Mouse (Mus musculus) midbrain, postnatal 0 days (tissue): ENCODE data around the gene Smarcd3. TPM values are rescaled to one million over a fixed set of nuclear protein-coding genes. Genes with fewer than 3 reads are reported as not detected.

ENCODE experiments used
- ATAC-seq: fragments of 200-750 bp; cut with Nextera tagmentation; 2 replicates; pipeline ENCODE4 v1.8.0; 2017; ENCODE audit warnings: moderate number of reproducible peaks, mild to moderate bottlenecking, moderate TSS enrichment, moderate library complexity; ENCODE audit not compliant: low FRiP score
- DNase-seq: peaks from one replicate; pipeline ENCODE4 v3.0.0-alpha.2; 2015; ENCODE audit warnings: low spot score
- H3K27ac ChIP-seq: fragments of 300-500 bp; sonication (generic); 2 replicates; pipeline ENCODE4 v1.5.1; 2014; ENCODE audit warnings: low read depth, mild to moderate bottlenecking, low read length, mixed read lengths
- H3K27me3 ChIP-seq: fragments of 300-500 bp; sonication (generic); 2 replicates; pipeline ENCODE4 v1.6.1; 2014; ENCODE audit warnings: low read length, control low read depth, mixed read lengths; ENCODE audit not compliant: insufficient read depth
- H3K36me3 ChIP-seq: fragments of 300-500 bp; sonication (generic); 2 replicates; pipeline ENCODE4 v1.6.1; 2014; ENCODE audit warnings: low read length, control low read depth, mixed read lengths; ENCODE audit not compliant: insufficient read depth
- H3K4me1 ChIP-seq: fragments of 300-500 bp; sonication (generic); 2 replicates; pipeline ENCODE4 v1.6.1; 2014; ENCODE audit warnings: mild to moderate bottlenecking, control low read depth, antibody characterized with exemption, low read length, mixed read lengths; ENCODE audit not compliant: insufficient read depth
- H3K4me2 ChIP-seq: fragments of 300-500 bp; sonication (generic); 2 replicates; pipeline ENCODE4 v1.6.1; 2014; ENCODE audit warnings: low read depth, mild to moderate bottlenecking, low read length, mixed read lengths; ENCODE audit not compliant: poor library complexity, severe bottlenecking
- H3K4me3 ChIP-seq: fragments of 300-500 bp; sonication (generic); 2 replicates; pipeline ENCODE4 v1.5.1; 2014; ENCODE audit warnings: low read depth, mild to moderate bottlenecking, low read length, moderate library complexity
- H3K9ac ChIP-seq: fragments of 300-500 bp; sonication (generic); replicated peaks from 2 replicates; pipeline ENCODE4 v1.6.1; 2014; ENCODE audit warnings: mild to moderate bottlenecking, low read length, moderate library complexity, mixed read lengths; ENCODE audit not compliant: poor library complexity, severe bottlenecking
- H3K9me3 ChIP-seq: fragments of 300-500 bp; sonication (generic); 2 replicates; pipeline ENCODE4 v1.6.1; 2016; ENCODE audit warnings: low read length, control low read depth
- CTCF ChIP-seq: IDR thresholded peaks from 2 replicates; pipeline ENCODE4 v1.5.1; 2016; ENCODE audit warnings: antibody characterized with exemption, mild to moderate bottlenecking
- WGBS: fragments of 180-500 bp; shearing (Covaris S2); extraction: QIAGEN DNeasy Blood & Tissue Kit; methylation state at CpG from one replicate; pipeline ENCODE4 v1.1.7; 2014; 5-methylcytosine and 5-hydroxymethylcytosine counted together
- polyA plus RNA-seq: library from polyadenylated mRNA; unstranded; fragments of >200 nt; fragmentation: Nextera tagmentation; extraction: Ambion mirVana; gene quantifications from 2 replicates; pipeline ENCODE4 v1.2.1, GENCODE M21; 2015
- total RNA-seq: library from RNA; depleted of rRNA; stranded (reverse); fragments of >200 nt; gene quantifications from 2 replicates; pipeline ENCODE4 v1.2.3, GENCODE M21; 2014

Smarcd3 gene
- total and polyA plus RNA-seq, 2 experiments from 2014 or later, result 189 to 279 TPM

GRCm38 (mm10) chr5:24589511-24590500 is 34.4 kb downstream of the Smarcd3 start:
- Histone ChIP-seq H3K4me3 (no peak overlapping the region), H3K9me3 (no peaks in the 10 kb centered on the region), H3K9ac (no peak overlapping the region), H3K36me3 (peaks cover 39% of the 10 kb centered on the region), H3K4me1 (peaks cover 11% of the 10 kb centered on the region), H3K4me2 (no peak overlapping the region), H3K27ac (no peak overlapping the region), H3K27me3 (no peaks in the 10 kb centered on the region)
- ATAC-seq (no peak), DNase-seq (no peak)
- 87% methylated on average over 20 of the region's 20 CpGs for WGBS
- TF ChIP-seq CTCF, result no peak

GRCm38 (mm10) chr5:24587200-24587577 is 37.0 kb downstream of the Smarcd3 start:
- WGBS, result 29% methylated on average over 4 of the region's 4 CpGs
- Histone ChIP-seq H3K9me3 (no peaks in the 10 kb centered on the region), H3K27me3 (no peaks in the 10 kb centered on the region), H3K36me3 (peaks cover 17% of the 10 kb centered on the region), H3K4me3 (peak overlapping the region; percentile 78), H3K4me2 (peak overlapping the region; percentile 84), H3K27ac (peak overlapping the region; percentile 81), H3K9ac (peak overlapping the region; percentile 92), H3K4me1 (peaks cover 11% of the 10 kb centered on the region)
- DNase-seq (peak; percentile 42), ATAC-seq (peak; percentile 39; the same call in 1 of the 2 replicates)
- no peak for TF ChIP-seq CTCF

- peaks cover 11% of the 10 kb centered on the region for H3K4me1 ChIP-seq
- H3K36me3 ChIP-seq, result peaks cover 12% of the 10 kb centered on the region
- H3K9ac ChIP-seq, result peak within 1 kb of the TSS; percentile 92
- under 1% methylated on average over 42 of the region's 43 CpGs for WGBS
- H3K27ac ChIP-seq, result peak within 1 kb of the TSS; percentile 81
- DNase-seq (peak; percentile 93), ATAC-seq (peak; percentile 88)
- H3K4me2 ChIP-seq, result peak within 1 kb of the TSS; percentile 84
- no peaks in the 10 kb centered on the region for H3K9me3 ChIP-seq
- TF ChIP-seq CTCF, result peak; percentile 25
- H3K4me3 ChIP-seq, result peak within 1 kb of the TSS; percentile 78
- no peaks in the 10 kb centered on the region for H3K27me3 ChIP-seq
Measured at GRCm38 (mm10) chr5:24586547-24587199, 37.5 kb downstream of the Smarcd3 start, which contains the start of gene Chpf2. TSS of gene Chpf2 (plus strand) at chr5:24586741.

- Histone ChIP-seq H3K4me3 (peak overlapping the region; percentile 78), H3K36me3 (peaks cover 7% of the 10 kb centered on the region), H3K4me2 (peak overlapping the region; percentile 84), H3K27me3 (no peaks in the 10 kb centered on the region), H3K27ac (peak overlapping the region; percentile 81), H3K9me3 (no peaks in the 10 kb centered on the region), H3K9ac (peak overlapping the region; percentile 92), H3K4me1 (peaks cover 8% of the 10 kb centered on the region)
- ATAC-seq, result peak; percentile 45; the same call in 1 of the 2 replicates
- WGBS, result 9% methylated on average over 8 of the region's 8 CpGs
- no peak for TF ChIP-seq CTCF
- DNase-seq, result no peak
Measured at GRCm38 (mm10) chr5:24586106-24586505, 38.1 kb downstream of the Smarcd3 start.

GRCm38 (mm10) chr5:24578109-24578963 is 45.9 kb downstream of the Smarcd3 start:
- WGBS, result 63% methylated on average over 6 of the region's 6 CpGs
- H3K4me3 ChIP-seq, result peak overlapping the region; percentile 67
- ATAC-seq, result no peak
- peaks cover 11% of the 10 kb centered on the region for H3K36me3 ChIP-seq
- peaks cover 6% of the 10 kb centered on the region; the same call in 1 of the 2 replicates for H3K4me1 ChIP-seq
- H3K4me2 ChIP-seq, result peak overlapping the region; percentile 53
- H3K27ac ChIP-seq, result no peak overlapping the region
- no peak overlapping the region for H3K9ac ChIP-seq
- DNase-seq, result no peak
- no peaks in the 10 kb centered on the region for H3K27me3 ChIP-seq
- peak; percentile 26 for TF ChIP-seq CTCF
- no peaks in the 10 kb centered on the region for H3K9me3 ChIP-seq
